Mouse (Mus musculus) liver, adult 2 months (tissue): ENCODE results near the gene Stam2. TPM values are rescaled to one million over a fixed set of nuclear protein-coding genes. Genes with fewer than 3 reads are reported as not detected.

Experiments used
- DNase-seq: peaks from one replicate; pipeline ENCODE4 v3.0.0-alpha.2; 2011; ENCODE audit warnings: low read depth, low spot score; ENCODE audit errors: extremely low read depth
- H3K27ac ChIP-seq: fragments of 200-500 bp; replicated peaks from 2 replicates; pipeline ENCODE4 v1.5.1; 2012; ENCODE audit warnings: low read depth, mild to moderate bottlenecking, control low read depth, inconsistent platforms, low read length; ENCODE audit not compliant: insufficient read depth
- H3K27me3 ChIP-seq: fragments of 200-500 bp; 2 replicates; pipeline ENCODE4 v1.6.1; 2012; ENCODE audit warnings: mild to moderate bottlenecking, moderate library complexity, low read length, inconsistent platforms; ENCODE audit not compliant: control insufficient read depth, insufficient read depth
- H3K36me3 ChIP-seq: fragments of 200-500 bp; 2 replicates; pipeline ENCODE4 v1.6.1; 2012; ENCODE audit warnings: low read length, inconsistent platforms; ENCODE audit not compliant: control insufficient read depth, insufficient read depth
- H3K4me1 ChIP-seq: fragments of 200-500 bp; 2 replicates; pipeline ENCODE4 v1.6.1; 2011; ENCODE audit warnings: low read length; ENCODE audit not compliant: control insufficient read depth, insufficient read depth
- H3K4me3 ChIP-seq: fragments of 200-500 bp; 2 replicates; pipeline ENCODE4 v1.5.1; 2011; ENCODE audit warnings: low read depth, mild to moderate bottlenecking, control low read depth, low read length, moderate library complexity; ENCODE audit not compliant: insufficient read depth
- H3K79me2 ChIP-seq: fragments of 200-500 bp; 2 replicates; pipeline ENCODE4 v1.6.1; 2012; ENCODE audit warnings: inconsistent platforms, mild to moderate bottlenecking, low read length, moderate library complexity; ENCODE audit not compliant: control insufficient read depth, insufficient read depth
- H3K9ac ChIP-seq: fragments of 200-500 bp; 2 replicates; pipeline ENCODE4 v1.6.1; 2012; ENCODE audit warnings: low read depth, mild to moderate bottlenecking, control low read depth, inconsistent platforms, low read length
- CTCF ChIP-seq: fragments of 200-500 bp; IDR thresholded peaks from 2 replicates; pipeline ENCODE4 v1.5.1; 2011; ENCODE audit warnings: low read depth, low read length, control low read depth
- POLR2A ChIP-seq: fragments of 200-500 bp; IDR thresholded peaks from 2 replicates; pipeline ENCODE4 v1.6.1; 2011; ENCODE audit warnings: low read length, control low read depth; ENCODE audit not compliant: insufficient read depth; ENCODE audit errors: extremely low read depth
- WGBS: fragments of 180-500 bp; shearing (Covaris S2); methylation state at CpG from one replicate; pipeline ENCODE4 v1.1.7; 2018; 5-methylcytosine and 5-hydroxymethylcytosine counted together
- polyA plus RNA-seq: library from polyadenylated mRNA; depleted of rRNA; stranded (reverse); fragments of >200 nt; gene quantifications from 2 replicates; pipeline ENCODE4 v1.2.3, GENCODE M21; 2012
- total RNA-seq: library from RNA; depleted of rRNA; stranded (reverse); fragments of >200 nt; gene quantifications from 2 replicates; pipeline ENCODE4 v1.2.3, GENCODE M21; 2014

Gene Stam2
- total and polyA plus RNA-seq, 2 experiments, result 3.8 to 6.1 TPM

- WGBS, result 85% methylated on average over 5 of the region's 5 CpGs
Observed at GRCm38 (mm10) chr2:52700352-52700751, 41.7 kb downstream of the Stam2 start.

GRCm38 (mm10) chr2:52694604-52695003 lies 47.5 kb downstream of the Stam2 start:
- Histone ChIP-seq H3K4me1 (no peaks in the 10 kb centered on the region), H3K79me2 (no peaks in the 10 kb centered on the region), H3K4me3 (no peak overlapping the region), H3K27me3 (no peaks in the 10 kb centered on the region), H3K27ac (no peak overlapping the region), H3K36me3 (peaks cover 10% of the 10 kb centered on the region), H3K9ac (no peak overlapping the region)
- WGBS, result 93% methylated on average over 6 of the region's 6 CpGs
- no peak for TF ChIP-seq CTCF
- no peak for TF ChIP-seq POLR2A
- no peak for DNase-seq

More at GRCm38 (mm10) chr2:52700352-52700751, 41.7 kb downstream of the Stam2 start:
- Histone ChIP-seq H3K4me3 (no peak overlapping the region), H3K27me3 (no peaks in the 10 kb centered on the region), H3K79me2 (no peaks in the 10 kb centered on the region), H3K9ac (no peak overlapping the region), H3K4me1 (no peaks in the 10 kb centered on the region), H3K27ac (no peak overlapping the region), H3K36me3 (peaks cover 21% of the 10 kb centered on the region)
- no peak for TF ChIP-seq POLR2A
- no peak for TF ChIP-seq CTCF
- DNase-seq, result no peak

- Histone ChIP-seq H3K4me3 (no peak overlapping the region), H3K9ac (no peak overlapping the region), H3K4me1 (no peaks in the 10 kb centered on the region), H3K36me3 (peaks cover 9% of the 10 kb centered on the region), H3K27me3 (no peaks in the 10 kb centered on the region), H3K79me2 (no peaks in the 10 kb centered on the region), H3K27ac (no peak overlapping the region)
- TF ChIP-seq POLR2A, result no peak
- DNase-seq, result no peak
- 89% methylated on average over 4 of the region's 4 CpGs for WGBS
Observed at GRCm38 (mm10) chr2:52691745-52692144, 50.3 kb downstream of the Stam2 start.

GRCm38 (mm10) chr2:52686601-52687000 lies 55.5 kb downstream of the Stam2 start:
- Histone ChIP-seq H3K27me3 (no peaks in the 10 kb centered on the region), H3K9ac (no peak overlapping the region), H3K79me2 (no peaks in the 10 kb centered on the region), H3K27ac (no peak overlapping the region), H3K4me1 (no peaks in the 10 kb centered on the region), H3K36me3 (no peaks in the 10 kb centered on the region), H3K4me3 (no peak overlapping the region)
- WGBS, result 89% methylated on average over 6 of the region's 6 CpGs
- no peak for DNase-seq
- no peak for TF ChIP-seq POLR2A
- TF ChIP-seq CTCF, result no peak

- WGBS, result 42% methylated on average over 4 of the region's 4 CpGs
- peaks cover 7% of the 10 kb centered on the region for H3K27me3 ChIP-seq
Observed at GRCm38 (mm10) chr2:52677589-52677988, 64.5 kb downstream of the Stam2 start.

GRCm38 (mm10) chr2:52676913-52677303 lies 65.2 kb downstream of the Stam2 start:
- H3K4me1 ChIP-seq, result peaks cover 10% of the 10 kb centered on the region
- no peak overlapping the region for H3K27ac ChIP-seq
- DNase-seq, result no peak
- no peaks in the 10 kb centered on the region for H3K79me2 ChIP-seq
- TF ChIP-seq CTCF (no peak), POLR2A (no peak)
- peaks cover 7% of the 10 kb centered on the region for H3K27me3 ChIP-seq
- no peak overlapping the region for H3K9ac ChIP-seq
- WGBS, result 30% methylated on average over 6 of the region's 6 CpGs
- H3K36me3 ChIP-seq, result no peaks in the 10 kb centered on the region
- no peak overlapping the region for H3K4me3 ChIP-seq

More at GRCm38 (mm10) chr2:52677589-52677988, 64.5 kb downstream of the Stam2 start:
- Histone ChIP-seq H3K4me3 (no peak overlapping the region), H3K79me2 (no peaks in the 10 kb centered on the region), H3K4me1 (peaks cover 10% of the 10 kb centered on the region), H3K27ac (no peak overlapping the region), H3K9ac (no peak overlapping the region), H3K36me3 (no peaks in the 10 kb centered on the region)
- DNase-seq, result peak; percentile 57
- TF ChIP-seq POLR2A, result no peak
- TF ChIP-seq CTCF, result no peak
